Mouse (Mus musculus) embryonic stem cell, embryonic (primary cell): ENCODE data around the gene Fam72a.

Experiments
- CTCF ChIA-PET, 4 experiments: fragments of 300-600 bp in 2 of 4; fragments of 350-600 bp in 2 of 4; sonication (Branson Sonifier 250); formaldehyde crosslinking; loops; one replicate each; lab custom pipeline; 2022; ENCODE audit warnings: inconsistent platforms in 2 of 4; lab: Charles Lee
- POLR2A ChIA-PET, 4 experiments: fragments of 300-600 bp in 2 of 4; fragments of 350-600 bp in 2 of 4; sonication (Branson Sonifier 250); formaldehyde crosslinking; loops; one replicate each; lab custom pipeline; 2022; ENCODE audit warnings: antibody characterized with exemption in 4 of 4, inconsistent platforms in 1 of 4; lab: Charles Lee

Fam72a gene

DNA sequence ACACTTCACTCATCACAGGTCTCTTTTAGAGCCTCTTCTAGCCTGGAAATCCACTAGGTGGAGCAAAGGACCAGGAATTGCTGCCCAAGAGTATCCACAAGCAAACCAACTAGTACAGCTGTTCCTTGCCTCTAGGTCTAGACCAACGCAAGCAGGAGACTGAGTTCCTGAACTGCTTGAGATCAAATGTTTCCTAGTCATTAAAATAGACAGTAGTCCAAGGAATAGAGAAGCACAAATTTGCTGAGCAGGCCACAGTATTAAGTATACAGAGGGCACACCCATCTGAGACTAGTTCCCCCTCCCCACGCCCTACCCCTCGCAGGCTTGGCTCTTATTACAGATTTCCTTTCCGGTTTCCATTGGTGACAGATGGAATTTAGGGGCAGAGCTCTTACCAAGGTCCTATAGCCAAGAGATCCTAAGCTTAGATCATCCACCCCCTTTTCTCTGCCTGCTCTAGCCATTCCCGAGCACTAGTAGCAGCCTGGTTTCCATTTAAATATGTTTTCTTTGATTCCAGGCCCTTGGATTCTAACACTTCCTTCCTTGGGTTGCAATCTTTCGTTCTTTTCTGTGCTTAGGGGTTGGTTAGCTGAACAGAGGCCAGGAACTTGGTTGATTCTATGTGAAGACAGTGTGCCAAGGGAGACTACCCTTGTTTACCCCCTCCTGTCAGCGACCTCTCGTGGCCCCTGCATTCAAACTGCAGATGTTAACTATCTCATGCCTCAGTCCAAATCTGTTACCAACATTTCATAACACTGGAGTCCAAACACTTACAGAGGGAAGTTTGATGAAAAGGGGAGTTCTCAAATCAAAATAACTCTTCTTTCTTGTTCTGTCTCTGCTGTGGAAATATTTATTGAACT is 21.0 kb downstream of the Fam72a start:
- POLR2A ChIA-PET, result interaction anchor here in 2 of 4 experiments (0.6 to 4.1 kb wide), 6 partner anchors 8 to 50 kb away, joined by 3 to 34 read pairs (median 4); partner anchors contain the start of genes Fam72a (in 2 of the 2), Srgap2 (in 2 of the 2) and Avpr1b (in 1 of the 2)
- CTCF ChIA-PET, result interaction anchor here in 3 of 4 experiments (0.5 to 0.9 kb wide), 5 partner anchors 8 to 447 kb away, joined by 3 to 4 read pairs (median 3); no protein-coding TSS in a partner anchor

DNA sequence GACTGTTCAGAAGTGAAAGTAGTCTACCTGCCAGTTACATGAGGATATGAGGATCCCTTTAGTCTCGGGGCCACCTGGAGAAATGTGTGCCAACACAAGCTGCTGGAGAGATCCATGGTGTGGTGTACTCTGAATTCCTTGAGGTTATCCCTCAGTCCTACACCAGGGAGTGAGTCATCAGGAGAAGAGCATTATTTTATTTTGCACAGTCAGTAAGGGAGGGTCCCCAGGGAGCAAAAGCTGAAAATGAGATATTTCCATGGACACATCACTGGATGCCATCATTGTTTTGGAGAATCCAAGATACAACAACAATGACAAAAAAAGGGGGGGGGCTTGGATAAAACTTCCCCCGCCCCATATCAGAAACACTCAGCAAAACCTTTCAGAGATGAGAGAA is 24.3 kb downstream of the Fam72a start:
- ChIA-PET CTCF (interaction anchor here in 1 of 4 experiments (1.0 kb wide), 1 partner anchor 260 kb away, joined by 3 read pairs; no protein-coding TSS in a partner anchor), POLR2A (interaction anchor here in 2 of 4 experiments (0.7 to 2.6 kb wide), 4 partner anchors 14 to 139 kb away, joined by 3 to 13 read pairs (median 6); partner anchors contain the start of genes Fam72a (in 2 of the 2) and Srgap2 (in 2 of the 2))

DNA sequence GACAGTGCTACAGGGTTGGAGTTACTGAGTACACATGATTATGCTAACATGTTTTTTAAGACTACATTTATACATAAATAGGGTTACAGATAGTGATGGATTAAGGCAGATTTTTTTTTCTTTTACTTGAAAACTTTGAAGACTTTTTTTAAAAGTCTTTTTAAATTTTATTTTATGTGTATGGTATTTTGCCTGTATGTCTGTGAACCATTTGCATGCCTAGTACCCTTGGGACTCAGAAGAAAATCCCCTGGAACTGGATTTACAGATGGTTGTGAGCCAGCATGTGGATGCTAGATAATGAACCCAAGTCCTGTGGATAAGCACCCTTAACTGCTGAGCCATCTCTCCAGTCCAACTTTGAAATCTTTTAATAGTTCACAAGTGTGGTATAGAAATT is 25.7 kb downstream of the Fam72a start:
- ChIA-PET CTCF (no interaction called here), POLR2A (no interaction called here)

- CTCF ChIA-PET, result interaction anchor here (0.5 to 2.5 kb wide), 37 partner anchors 9 to 819 kb away, joined by 3 to 20 read pairs (median 4); partner anchors contain the start of genes Avpr1b (in 1 of the 4) and Fam72a (in 1 of the 4)
- POLR2A ChIA-PET, result interaction anchor here in 3 of 4 experiments (0.6 to 2.1 kb wide), 8 partner anchors 9 to 265 kb away, joined by 3 to 19 read pairs (median 3); partner anchors contain the start of genes Fam72a (in 2 of the 3) and Srgap2 (in 2 of the 3)
These were observed 27.5 kb downstream of the Fam72a start for GRCm38 (mm10) chr1:131555042-131555812.

DNA sequence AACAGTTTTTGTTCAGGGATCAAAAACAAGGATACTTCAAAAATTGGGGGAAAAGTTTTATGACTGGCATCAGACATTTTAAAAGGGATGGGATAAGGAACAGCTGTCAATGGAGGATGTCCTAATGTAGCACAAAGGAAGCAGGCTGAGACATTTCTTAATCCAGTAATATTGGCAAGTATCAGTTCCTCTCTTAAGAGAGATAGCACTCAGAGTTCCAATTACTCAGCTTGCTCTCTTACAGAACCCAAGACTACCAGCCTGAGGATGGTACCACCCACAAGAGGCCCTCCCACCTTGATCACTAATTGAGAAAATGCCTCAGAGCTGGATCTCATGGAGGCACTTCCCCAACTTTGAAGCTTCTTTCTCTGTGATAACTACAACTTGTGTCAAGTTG is 32.8 kb downstream of the Fam72a start:
- ChIA-PET POLR2A (interaction anchor here in 3 of 4 experiments (1.2 to 9.4 kb wide), 4 partner anchors 13 to 34 kb away, joined by 3 to 70 read pairs (median 34); partner anchors contain the start of genes Fam72a (in 3 of the 3) and Srgap2 (in 2 of the 3)), CTCF (interaction anchor here (0.6 to 1.2 kb wide), 4 partner anchors 12 to 401 kb away, joined by 3 to 5 read pairs (median 3); no protein-coding TSS in a partner anchor)

- ChIA-PET POLR2A (interaction anchor here in 2 of 4 experiments (0.6 to 9.4 kb wide), 8 partner anchors 12 to 235 kb away, joined by 3 to 70 read pairs (median 4); partner anchors contain the start of genes Fam72a (in 2 of the 2), Srgap2 (in 2 of the 2) and Pm20d1 (in 1 of the 2)), CTCF (no interaction called here)
These were observed 34.4 kb downstream of the Fam72a start for GRCm38 (mm10) chr1:131562081-131562480.

DNA sequence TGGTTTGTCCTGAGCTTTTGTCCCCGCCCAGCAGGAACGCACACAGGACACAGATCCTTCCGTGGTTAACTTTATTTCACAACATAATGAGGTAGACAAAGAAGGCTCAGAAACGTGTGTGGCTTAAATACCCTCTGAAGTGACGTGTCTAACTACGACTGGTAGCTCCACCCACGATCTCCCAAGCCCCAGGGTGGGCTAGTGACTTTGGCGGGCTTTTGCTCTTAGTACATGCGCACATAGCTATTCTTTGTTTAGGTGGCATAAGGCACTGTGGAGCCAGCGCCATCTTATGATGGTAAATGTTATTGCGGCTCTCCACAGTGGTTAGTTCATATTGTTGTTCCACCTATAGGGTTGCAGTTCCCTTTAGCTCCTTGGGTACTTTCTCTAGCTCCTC is 38.4 kb downstream of the Fam72a start:
- POLR2A ChIA-PET, result interaction anchor here in 3 of 4 experiments (0.6 to 9.4 kb wide), 17 partner anchors 11 to 696 kb away, joined by 3 to 70 read pairs (median 3); partner anchors contain the start of genes Fam72a (in 2 of the 3), Srgap2 (in 2 of the 3), Avpr1b (in 1 of the 3) and Slc41a1 (in 1 of the 3)

DNA sequence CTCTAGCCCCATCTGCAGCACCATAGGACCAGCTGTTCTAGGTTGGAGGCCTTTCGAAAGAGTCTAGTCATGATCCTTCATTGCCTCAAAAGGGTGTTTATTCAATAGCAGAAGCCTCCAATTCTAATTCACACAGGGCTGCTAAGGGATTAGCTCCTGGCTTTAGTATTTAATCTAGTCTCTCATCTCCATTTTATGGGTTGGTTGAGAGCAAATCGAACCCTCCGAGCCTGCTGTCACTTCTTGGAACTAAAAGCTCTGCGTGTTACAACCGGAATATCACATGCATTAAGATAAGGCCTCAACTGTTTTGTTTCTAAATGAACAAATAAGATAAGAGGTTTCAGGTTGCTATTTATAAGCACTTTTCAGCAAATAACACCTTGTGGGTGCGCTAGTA is 42.0 kb downstream of the Fam72a start:
- POLR2A ChIA-PET, result interaction anchor here in 2 of 4 experiments (0.6 to 2.3 kb wide), 2 partner anchors 28 to 42 kb away, joined by 3 to 5 read pairs; partner anchors contain the start of genes Fam72a (in 1 of the 2) and Srgap2 (in 1 of the 2)
- CTCF ChIA-PET, result no interaction called here

More for the DNA sequence above, 38.4 kb downstream of the Fam72a start:
- CTCF ChIA-PET, result interaction anchor here in 3 of 4 experiments (0.6 to 2.2 kb wide), 18 partner anchors 11 to 851 kb away, joined by 3 to 9 read pairs (median 4); partner anchors contain the start of gene Fam72a (in 1 of the 3)

GRCm38 (mm10) chr1:131570391-131570790 is 42.7 kb downstream of the Fam72a start:
- POLR2A ChIA-PET, result interaction anchor here in 1 of 4 experiments (2.3 kb wide), 1 partner anchor 43 kb away, joined by 5 read pairs; the partner anchor contains the start of genes Fam72a and Srgap2
- CTCF ChIA-PET, result interaction anchor here in 1 of 4 experiments (0.6 kb wide), 1 partner anchor 389 kb away, joined by 4 read pairs; no protein-coding TSS in a partner anchor

DNA sequence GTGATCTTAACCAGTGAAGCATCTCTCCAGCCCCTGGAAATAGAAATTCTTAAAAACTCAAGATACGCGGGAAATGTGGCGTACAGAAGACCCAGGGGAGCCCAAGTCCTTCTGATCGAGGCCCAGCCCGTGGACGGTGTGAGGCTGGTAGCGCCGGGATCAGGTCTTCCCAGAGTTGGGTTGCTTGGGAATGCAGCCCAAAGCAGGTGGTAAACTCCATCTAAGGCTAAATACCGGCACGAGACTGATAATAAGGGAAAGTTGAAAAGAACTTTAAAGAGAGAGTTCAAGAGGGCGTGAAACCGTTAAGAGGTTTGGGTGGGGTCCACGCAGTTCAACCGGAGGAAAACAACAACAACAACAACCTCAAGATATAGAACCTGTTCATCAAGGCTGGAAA is 46.0 kb downstream of the Fam72a start:
- ChIA-PET CTCF (no interaction called here), POLR2A (no interaction called here)

DNA sequence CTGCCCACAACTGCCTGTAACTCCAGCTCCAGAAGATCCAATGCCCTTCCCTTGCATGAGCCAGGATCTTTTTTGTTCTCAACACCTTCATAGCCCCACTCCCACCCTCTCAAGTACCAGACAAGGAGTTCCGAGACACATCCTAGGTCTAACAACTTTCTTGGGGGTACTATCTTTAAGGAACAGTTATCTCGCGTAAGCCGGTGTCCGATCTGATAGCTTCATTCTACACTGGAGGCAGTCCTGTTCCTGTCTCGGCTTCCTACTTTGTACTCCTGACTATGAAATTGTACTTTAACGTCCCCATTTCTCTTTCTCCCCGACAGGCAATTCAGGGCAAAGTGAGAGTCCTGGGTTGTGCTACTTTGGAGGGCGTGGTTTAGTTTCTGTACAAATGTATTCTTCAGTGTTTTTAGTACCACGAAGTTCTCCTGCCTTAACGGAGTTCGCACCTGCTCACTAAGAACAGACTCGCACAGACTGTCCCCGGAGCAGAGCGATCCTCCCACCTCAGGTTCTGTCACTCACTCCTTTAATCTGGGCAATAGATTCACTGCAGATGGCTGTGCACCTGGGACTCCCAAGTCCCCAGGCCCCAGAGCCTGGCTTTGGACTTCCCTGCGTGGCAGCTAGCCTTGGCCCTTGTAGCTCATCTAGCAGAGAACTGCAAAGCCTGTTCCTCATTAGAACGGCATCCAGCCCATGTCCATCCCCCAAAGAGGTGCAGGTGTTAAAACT is 51.4 kb downstream of the Fam72a start:
- ChIA-PET CTCF (interaction anchor here in 2 of 4 experiments (0.6 to 1.0 kb wide), 2 partner anchors 309 to 323 kb away, joined by 3 to 8 read pairs; no protein-coding TSS in a partner anchor), POLR2A (interaction anchor here in 2 of 4 experiments (0.5 to 1.0 kb wide), 5 partner anchors 13 to 201 kb away, joined by 3 to 8 read pairs (median 4); no protein-coding TSS in a partner anchor)

GRCm38 (mm10) chr1:131580389-131580788 is 52.7 kb downstream of the Fam72a start:
- CTCF ChIA-PET, result no interaction called here
- POLR2A ChIA-PET, result no interaction called here

DNA sequence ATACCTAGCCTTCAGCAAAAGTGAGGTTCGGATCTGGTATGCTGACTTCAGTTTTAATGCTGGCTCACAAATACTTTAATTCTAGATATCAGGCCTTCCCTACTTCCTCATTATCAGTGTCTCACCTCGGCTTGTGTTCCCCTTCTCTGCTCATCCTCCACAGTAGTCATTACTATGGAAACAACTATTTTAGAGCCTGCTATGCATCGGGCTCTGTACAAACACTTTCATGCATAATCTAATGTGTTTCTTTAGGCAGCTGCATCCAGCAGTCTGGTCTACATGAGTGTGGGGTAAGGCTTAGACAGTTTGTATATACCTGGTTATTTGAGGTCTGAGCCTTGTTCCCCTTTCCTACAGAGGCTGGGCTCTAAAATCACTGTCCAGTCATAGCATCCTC is 55.9 kb downstream of the Fam72a start:
- ChIA-PET CTCF (no interaction called here), POLR2A (no interaction called here)

DNA sequence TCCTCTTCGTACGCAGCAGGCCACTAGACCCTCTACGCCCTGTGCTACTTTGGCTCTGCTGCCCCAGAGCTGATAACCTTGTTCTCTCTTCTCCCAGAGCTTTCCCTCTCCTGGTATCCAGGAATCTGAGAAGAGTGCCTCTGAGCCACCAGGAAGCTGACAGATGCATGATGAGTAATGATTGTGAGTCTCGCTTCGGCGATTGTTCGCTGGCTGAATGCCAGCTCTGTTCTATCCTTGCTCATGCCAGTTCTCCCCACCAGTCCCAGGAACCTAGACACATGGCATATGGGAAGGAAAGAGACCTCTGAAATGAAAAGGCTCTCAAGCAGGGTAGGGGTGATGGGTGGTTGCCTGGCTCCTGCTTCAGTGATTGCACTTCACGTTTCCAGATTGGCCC is 59.1 kb downstream of the Fam72a start:
- POLR2A ChIA-PET, result interaction anchor here in 2 of 4 experiments (0.7 to 1.5 kb wide), 2 partner anchors 59 kb away, joined by 3 to 5 read pairs; partner anchors contain the start of genes Fam72a (in 2 of the 2) and Srgap2 (in 1 of the 2)

More for the DNA sequence above, 59.1 kb downstream of the Fam72a start:
- CTCF ChIA-PET, result no interaction called here
